18 mouse cellular contexts compared by ENCODE assay signal in genomic region chr6:134948522-134949061, GRCm38 (mm10). TPM values are rescaled to one million over a fixed set of nuclear protein-coding genes. Genes with fewer than 3 reads are reported as not detected.
"Had no signal": no experiment of that assay in that cellular context is flagged by ENCODE, and none has a peak within 500 bp of the region (broad histone marks: within the 10 kb centered on the region; RNA-seq: fewer than 3 reads in every experiment).

No protein-coding gene starts in this region.

- H3K27me3 ChIP-seq: limb, embryonic 13.5 days; megakaryocyte, embryonic 14.5 days; midbrain, embryonic 13.5 days; neural tube, embryonic 13.5 days had no signal

- ATAC-seq: lung, postnatal 0 days; midbrain, embryonic 16.5 days had no signal

- DNase-seq: kidney, adult 18-20 months; kidney, adult 9 months; kidney, postnatal 14 days; kidney, postnatal 4 days; lung, embryonic 14.5 days; thymus, adult 18-20 months; thymus, postnatal 36 days had no signal

- H3K4me1 ChIP-seq: limb, embryonic 10.5 days; limb, embryonic 13.5 days; midbrain, embryonic 10.5 days; midbrain, embryonic 13.5 days; neural tube, embryonic 13.5 days had no signal

- H3K4me2 ChIP-seq: limb, embryonic 13.5 days; lung, embryonic 14.5 days; midbrain, embryonic 13.5 days; neural tube, embryonic 13.5 days had no signal

- H3K36me3 ChIP-seq: midbrain, embryonic 13.5 days; neural tube, embryonic 13.5 days had no signal

- H3K4me3 ChIP-seq: limb, embryonic 10.5 days; limb, embryonic 13.5 days; megakaryocyte, embryonic 14.5 days; midbrain, embryonic 10.5 days; midbrain, embryonic 13.5 days; myocyte; neural tube, embryonic 13.5 days had no signal

- H3K9me3 ChIP-seq: limb, embryonic 10.5 days; limb, embryonic 13.5 days; megakaryocyte, embryonic 14.5 days; midbrain, embryonic 10.5 days; midbrain, embryonic 13.5 days; neural tube, embryonic 13.5 days had no signal

- H3K27ac ChIP-seq: limb, embryonic 10.5 days; limb, embryonic 13.5 days; midbrain, embryonic 10.5 days; midbrain, embryonic 13.5 days; neural tube, embryonic 13.5 days; stomach, postnatal 0 days had no signal

- H3K9ac ChIP-seq: limb, embryonic 13.5 days; lung, embryonic 14.5 days; midbrain, embryonic 13.5 days; neural tube, embryonic 13.5 days had no signal

RNA-seq across cellular contexts. Expression of gene Apold1, which starts 32.9 kb away (rescaled TPM):
- total RNA-seq: neutrophil, adult 5-6 weeks had no signal
